Mouse (Mus musculus): ENCODE measurements at regions not wholly inside any gene's neighbourhood (a gene's known extent, or its start where the extent isn't known, plus 50 kb on each side); places are given as distances from the start of the nearest gene placed in this dataset.
A peak's percentile ranks its signal among the peaks of the same experiment; 100 is the strongest.
"Not testable (repeated sequence)": the region's sequence is repeated elsewhere in the genome, so short reads cannot be mapped to it uniquely, and the experiment has no call there.

DNA sequence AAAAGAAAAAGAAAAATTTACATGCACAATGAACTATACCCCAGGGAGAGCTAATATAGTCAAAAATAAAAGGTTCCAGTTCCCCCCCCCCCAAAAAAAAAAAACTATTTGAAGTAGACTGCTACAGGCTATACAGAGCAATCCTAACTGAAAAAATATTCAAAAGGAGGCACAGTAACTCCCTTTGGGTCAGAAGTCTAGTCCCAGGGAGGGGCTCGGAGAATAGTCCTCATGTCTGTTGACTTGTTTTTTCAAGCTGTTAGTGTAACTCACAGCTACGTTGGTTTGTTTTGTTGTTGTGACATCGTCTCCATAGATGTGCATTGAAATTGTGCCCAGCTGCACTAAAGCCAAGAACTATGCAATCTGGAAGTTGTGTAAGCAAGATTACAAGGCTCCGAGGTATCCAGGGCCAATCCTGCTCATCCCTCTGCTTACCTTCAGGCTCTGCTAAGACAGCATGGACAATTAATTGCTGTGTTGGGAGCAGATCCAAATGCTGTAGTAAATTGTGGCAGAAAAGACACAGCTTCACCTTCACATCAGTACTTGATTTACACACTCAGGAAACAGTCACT is 137.2 kb upstream of the Pnpt1 start:
- no peak for DNase-seq

DNA sequence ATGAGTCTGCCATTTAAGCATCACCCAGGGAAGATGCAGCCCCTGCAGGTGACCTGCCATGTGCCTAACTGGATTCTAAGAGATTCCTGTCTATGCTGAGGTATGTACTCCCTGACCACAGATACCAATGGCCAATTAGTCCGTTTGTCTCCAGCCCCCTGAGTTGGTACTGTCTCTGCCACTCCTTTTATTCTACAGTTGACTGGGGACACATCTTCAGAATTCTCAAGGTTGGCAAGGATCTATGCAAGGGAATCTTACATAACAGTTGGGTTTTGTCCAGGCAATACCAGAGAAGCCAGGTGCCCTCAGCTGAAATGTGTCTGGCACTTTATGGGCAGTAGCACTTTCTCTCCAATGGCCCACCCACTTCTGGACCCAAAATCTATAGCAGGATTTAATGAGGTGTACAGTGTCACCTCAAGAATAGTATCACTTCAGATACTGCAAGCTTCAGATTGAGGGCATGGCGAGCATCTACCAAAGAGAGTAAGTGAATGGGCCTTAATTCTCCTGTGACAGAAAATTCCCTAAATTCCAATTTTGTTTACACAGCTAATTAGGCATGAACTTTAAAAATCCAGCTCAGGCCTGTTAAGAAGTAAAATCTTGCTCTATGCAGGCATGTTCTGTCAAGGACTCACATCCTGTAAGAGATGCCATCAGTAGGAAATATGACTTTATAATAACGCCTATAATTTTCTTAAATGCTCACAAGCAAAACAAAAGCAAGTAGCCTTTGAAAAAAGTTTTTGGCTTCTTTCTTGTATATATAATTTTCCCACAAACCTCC is 132.0 kb upstream of the Pnpt1 start:
- DNase-seq, result no peak

- DNase-seq, result no peak
Observed at GRCm38 (mm10) chr11:28999196-28999595, 131.3 kb upstream of the Pnpt1 start.

DNA sequence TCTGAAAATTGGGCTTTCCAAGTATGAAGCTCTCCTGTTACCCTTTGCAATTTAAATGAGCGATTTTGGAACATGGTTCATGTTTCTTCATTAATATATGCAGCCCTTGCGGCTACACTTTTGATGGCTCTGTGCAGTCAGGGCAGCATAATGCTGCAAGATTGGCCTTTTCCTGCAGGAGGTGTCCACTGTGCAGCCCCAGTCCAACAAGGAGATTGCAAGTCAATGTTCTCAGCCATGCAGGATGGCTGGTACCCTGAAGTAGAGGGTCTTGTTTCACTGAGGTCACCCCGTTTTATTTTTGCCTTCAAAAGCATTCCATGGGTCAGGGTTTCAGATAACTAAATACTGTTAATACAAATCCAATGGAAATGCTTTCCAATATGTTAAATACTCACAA is 130.9 kb upstream of the Pnpt1 start:
- no peak for DNase-seq

DNA sequence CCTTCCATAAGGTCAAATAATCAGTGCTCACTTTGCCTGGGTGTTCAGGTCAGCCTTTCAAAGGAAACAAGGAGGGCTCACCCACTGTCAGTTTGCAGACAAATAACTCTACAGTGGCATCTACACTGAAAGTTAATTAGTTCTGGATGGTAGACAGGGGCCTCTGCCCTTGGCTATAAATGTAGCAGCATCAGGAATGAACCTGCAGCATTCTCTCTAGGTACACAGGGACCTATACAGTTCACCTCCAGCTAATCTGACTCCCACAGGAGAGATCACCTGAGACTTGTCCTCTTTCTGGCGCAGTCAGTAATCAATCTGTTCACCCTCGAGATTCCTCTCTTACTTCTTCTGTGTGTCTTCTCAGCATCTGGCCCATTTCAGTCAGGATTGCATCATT is 130.3 kb upstream of the Pnpt1 start:
- no peak for DNase-seq

DNA sequence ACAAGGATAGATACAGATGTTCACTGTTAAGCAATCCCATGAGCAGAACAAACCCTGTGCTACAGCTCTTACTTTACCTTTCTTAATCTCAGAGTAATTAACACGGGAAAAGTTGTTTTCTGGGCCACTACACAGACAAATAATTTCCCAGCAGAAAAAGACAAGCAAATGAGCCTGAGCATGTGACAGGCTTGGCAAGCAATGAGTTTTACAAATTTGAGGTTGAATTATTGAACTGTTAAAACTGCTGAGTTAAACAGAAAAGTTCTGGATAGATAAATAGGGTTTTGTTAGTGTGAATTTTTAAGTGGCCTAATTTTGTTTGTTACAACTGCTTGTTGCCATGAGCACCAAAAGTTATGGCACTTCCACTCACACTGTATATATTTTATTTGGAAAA is 113.1 kb upstream of the Pnpt1 start:
- DNase-seq, result no peak

- DNase-seq, result no peak
Observed at GRCm38 (mm10) chr11:29040817-29041216, 89.7 kb upstream of the Pnpt1 start.

- not testable (repeated sequence) for DNase-seq
Observed at GRCm38 (mm10) chr11:29047985-29048610, 82.4 kb upstream of the Pnpt1 start.

DNA sequence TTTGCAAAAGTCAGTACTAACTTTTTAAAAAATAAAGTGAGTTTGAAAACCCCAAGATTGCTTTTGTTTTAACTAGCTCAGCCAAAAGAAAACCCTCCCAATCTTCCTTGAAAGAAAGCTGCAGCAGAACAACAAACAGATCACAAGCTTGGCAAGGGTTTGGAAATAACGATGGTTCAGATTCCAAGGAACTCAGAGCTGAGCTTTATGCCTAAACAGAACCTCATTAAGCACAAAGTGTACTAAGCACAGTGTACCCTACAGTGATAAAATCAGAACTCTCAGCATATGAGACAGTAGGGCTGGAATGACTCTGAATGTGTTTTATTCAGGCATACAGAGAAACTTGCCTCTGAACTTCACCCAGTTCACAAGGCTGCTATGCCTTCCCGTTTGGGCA is 77.9 kb upstream of the Pnpt1 start:
- DNase-seq, result no peak

DNA sequence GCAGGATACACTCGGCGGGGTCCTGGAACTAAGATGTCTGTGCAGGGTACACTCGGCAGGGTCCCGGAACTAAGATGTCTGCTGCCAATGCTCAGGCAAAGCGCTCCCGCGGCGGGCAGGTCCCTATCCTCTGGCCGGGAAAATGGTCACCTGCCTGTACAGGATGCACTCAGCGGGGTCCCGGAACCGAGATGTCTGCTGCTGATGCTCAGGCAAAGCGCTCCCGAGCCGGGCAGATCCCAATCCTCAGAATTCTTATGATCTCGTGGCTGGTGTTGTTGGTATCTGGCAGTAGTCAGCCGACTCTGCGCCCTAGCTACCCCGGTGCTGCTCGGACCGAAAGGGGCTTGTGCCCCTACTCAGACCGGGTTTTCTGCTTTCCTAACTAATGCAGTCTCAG is 61.0 kb upstream of the Pnpt1 start:
- DNase-seq, result peak; percentile 3 to 4

DNA sequence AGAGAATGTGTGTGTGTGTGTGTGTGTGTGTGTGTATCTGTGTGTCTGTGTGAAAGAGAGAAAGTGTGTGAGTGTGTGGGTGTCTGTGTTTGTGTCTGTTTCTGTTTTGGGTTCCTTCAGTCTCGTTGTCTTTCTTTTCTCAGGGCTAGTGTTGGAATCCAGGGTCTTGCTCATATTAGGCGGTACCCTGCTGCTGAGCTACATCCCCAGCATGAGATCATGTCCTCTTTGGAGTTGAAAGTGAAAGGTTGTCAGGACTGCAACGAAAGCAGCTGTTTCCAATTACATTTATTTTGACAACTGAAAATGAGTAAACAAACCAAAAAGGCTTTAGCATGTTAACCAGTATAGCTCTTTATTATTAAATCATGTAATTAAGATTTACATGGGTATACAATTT is 58.3 kb upstream of the Pnpt1 start:
- DNase-seq, result no peak

Data from cerebellum, postnatal 10 days (tissue).